Mouse (Mus musculus) embryonic facial prominence, embryonic 11.5 days (tissue): ENCODE results near the gene Esrra. TPM values are rescaled to one million over a fixed set of nuclear protein-coding genes. Genes with fewer than 3 reads are reported as not detected.

ENCODE experiments used
- ATAC-seq: fragments of 200-750 bp; cut with Nextera tagmentation; replicated peaks from 2 replicates; pipeline ENCODE4 v1.8.0; 2017; ENCODE audit warnings: low read depth; ENCODE audit not compliant: insufficient number of reproducible peaks, low FRiP score, low TSS enrichment
- DNase-seq: peaks from one replicate; pipeline ENCODE4 v3.0.0-alpha.2; 2015; ENCODE audit warnings: low spot score
- H3K27ac ChIP-seq: fragments of 300-500 bp; sonication (generic); replicated peaks from 2 replicates; pipeline ENCODE4 v1.5.1; 2014; ENCODE audit warnings: mild to moderate bottlenecking, low read depth, low read length, control low read depth
- H3K27me3 ChIP-seq: fragments of 300-500 bp; sonication (generic); 2 replicates; pipeline ENCODE4 v1.6.1; 2014; ENCODE audit warnings: mild to moderate bottlenecking, low read length, moderate library complexity, mixed read lengths; ENCODE audit not compliant: control insufficient read depth, insufficient read depth
- H3K36me3 ChIP-seq: fragments of 300-500 bp; sonication (generic); replicated peaks from 2 replicates; pipeline ENCODE4 v1.6.1; 2014; ENCODE audit warnings: low read depth, mild to moderate bottlenecking, low read length, moderate library complexity, mixed read lengths; ENCODE audit not compliant: control insufficient read depth, insufficient read depth
- H3K4me1 ChIP-seq: fragments of 300-500 bp; sonication (generic); 2 replicates; pipeline ENCODE4 v1.6.1; 2014; ENCODE audit warnings: low read length, mixed read lengths; ENCODE audit not compliant: control insufficient read depth, insufficient read depth
- H3K4me2 ChIP-seq: fragments of 300-500 bp; sonication (generic); 2 replicates; pipeline ENCODE4 v1.6.1; 2014; ENCODE audit warnings: low read depth, mild to moderate bottlenecking, control low read depth, low read length, moderate library complexity
- H3K4me3 ChIP-seq: fragments of 300-500 bp; sonication (generic); 2 replicates; pipeline ENCODE4 v1.5.1; 2014; ENCODE audit warnings: low read depth, low read length, control low read depth
- H3K9ac ChIP-seq: fragments of 300-500 bp; sonication (generic); replicated peaks from 2 replicates; pipeline ENCODE4 v1.6.1; 2014; ENCODE audit warnings: mild to moderate bottlenecking, control low read depth, low read length
- H3K9me3 ChIP-seq: fragments of 300-500 bp; sonication (generic); replicated peaks from 2 replicates; pipeline ENCODE4 v1.6.1; 2016; ENCODE audit warnings: mild to moderate bottlenecking, low read length, inconsistent platforms, mixed read lengths; ENCODE audit not compliant: control insufficient read depth
- WGBS: fragments of 180-500 bp; shearing (Covaris S2); extraction: QIAGEN DNeasy Blood & Tissue Kit; methylation state at CpG from one replicate; pipeline ENCODE4 v1.1.7; 2014; 5-methylcytosine and 5-hydroxymethylcytosine counted together
- polyA plus RNA-seq: library from polyadenylated mRNA; unstranded; fragments of >200 nt; fragmentation: Nextera tagmentation; extraction: Ambion mirVana; gene quantifications from 2 replicates; pipeline ENCODE4 v1.2.1, GENCODE M21; 2014

The Esrra gene
- polyA plus RNA-seq, 1 experiment from 2014 or later, result 2.7 TPM

DNA sequence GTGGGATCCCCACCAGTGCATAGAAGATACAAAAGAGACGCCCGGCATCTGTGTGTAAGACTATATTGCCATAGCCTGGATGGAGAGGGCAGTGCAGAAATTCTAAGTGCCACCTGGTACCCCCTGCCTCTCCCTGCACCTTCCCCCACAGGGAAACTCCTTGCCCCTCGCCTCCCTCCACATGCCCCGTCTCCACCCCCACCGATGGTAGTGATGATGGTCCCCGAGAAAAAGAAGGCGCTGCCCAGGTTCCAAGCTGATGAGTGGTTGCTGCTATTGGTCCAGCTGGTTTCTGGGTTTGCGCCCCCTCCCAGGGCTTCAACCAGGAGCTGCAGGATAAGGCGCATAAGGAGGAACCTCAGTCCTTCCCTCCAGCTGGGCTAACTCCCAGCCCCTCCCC lies 6.5 kb upstream of the Esrra start:
- no peaks in the 10 kb centered on the region for H3K36me3 ChIP-seq
- peaks cover 3% of the 10 kb centered on the region; the same call in 1 of the 2 replicates for H3K9me3 ChIP-seq
- WGBS, result 14% methylated on average over 9 of the region's 9 CpGs
- 0 out of 2 replicates have a peak, but pooled peaks cover 4% of the 10 kb centered on the region for H3K4me1 ChIP-seq
- H3K4me2 ChIP-seq, result no peak overlapping the region
- H3K9ac ChIP-seq, result no peak overlapping the region; the same call in 1 of the 2 replicates
- ATAC-seq (no peak), DNase-seq (no peak)
- H3K27ac ChIP-seq, result no peak overlapping the region
- H3K4me3 ChIP-seq, result no peak overlapping the region
- peaks cover 78% of the 10 kb centered on the region for H3K27me3 ChIP-seq

- H3K4me1 ChIP-seq, result 0 out of 2 replicates have a peak, but pooled peaks cover 4% of the 10 kb centered on the region
- WGBS, result 11% methylated on average over 26 of the region's 26 CpGs
- H3K9ac ChIP-seq, result no peak overlapping the region; the same call in 1 of the 2 replicates
Observed at GRCm38 (mm10) chr19:6926559-6927255, 5.1 kb upstream of the Esrra start.

DNA sequence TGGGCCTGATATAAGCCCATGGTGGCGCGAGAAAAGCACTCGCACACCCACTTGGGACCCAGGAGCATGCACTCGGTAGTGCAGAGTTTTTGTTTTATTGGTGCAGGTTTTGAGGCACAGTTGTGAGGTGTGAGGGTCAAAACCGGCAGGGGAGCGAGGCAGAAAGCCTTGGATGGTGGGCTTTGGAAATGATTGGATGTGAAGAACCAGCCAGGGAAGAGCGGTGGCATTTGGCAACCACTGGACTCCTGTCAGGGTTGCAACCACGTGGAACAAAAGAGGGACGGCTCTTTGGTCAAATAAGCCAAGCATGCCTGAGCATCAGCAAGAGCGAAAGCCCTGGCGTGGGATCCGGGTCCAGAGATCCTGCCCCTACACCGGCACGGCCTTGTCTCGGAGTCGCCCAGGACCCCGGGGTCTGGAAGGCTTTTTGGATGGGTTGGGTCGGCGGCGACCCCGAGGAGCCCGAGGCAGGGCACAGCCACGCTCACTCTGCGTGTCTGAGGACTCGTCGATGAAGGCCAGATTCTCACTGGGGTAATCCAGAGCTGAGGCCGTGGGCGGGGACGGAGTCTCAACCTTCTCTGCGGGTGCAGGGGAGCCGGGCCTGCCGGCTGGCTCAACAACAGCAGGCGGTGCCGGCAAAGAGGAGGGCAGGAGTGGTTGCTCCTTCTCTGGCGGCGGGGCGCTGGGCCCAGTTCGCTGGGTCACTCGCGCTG lies 4.2 kb upstream of the Esrra start:
- WGBS, result 5% methylated on average over 40 of the region's 40 CpGs
- peak overlapping the region; percentile 12; the same call in 1 of the 2 replicates for H3K4me3 ChIP-seq
- H3K27me3 ChIP-seq, result peaks cover 60% of the 10 kb centered on the region
- H3K27ac ChIP-seq, result no peak overlapping the region
- H3K9me3 ChIP-seq, result peaks cover 3% of the 10 kb centered on the region; the same call in 1 of the 2 replicates
- H3K36me3 ChIP-seq, result no peaks in the 10 kb centered on the region
- no peak for ATAC-seq
- H3K4me1 ChIP-seq, result 0 out of 2 replicates have a peak, but pooled peaks cover 5% of the 10 kb centered on the region
- no peak overlapping the region for H3K9ac ChIP-seq
- no peak overlapping the region for H3K4me2 ChIP-seq
- DNase-seq, result no peak

More at GRCm38 (mm10) chr19:6926559-6927255, 5.1 kb upstream of the Esrra start:
- DNase-seq, result peak; percentile 61
- Histone ChIP-seq H3K27ac (no peak overlapping the region), H3K4me2 (peak overlapping the region; percentile 37), H3K27me3 (peaks cover 68% of the 10 kb centered on the region), H3K36me3 (no peaks in the 10 kb centered on the region), H3K9me3 (peaks cover 3% of the 10 kb centered on the region; the same call in 1 of the 2 replicates), H3K4me3 (peak overlapping the region; percentile 18)
- no peak for ATAC-seq

DNA sequence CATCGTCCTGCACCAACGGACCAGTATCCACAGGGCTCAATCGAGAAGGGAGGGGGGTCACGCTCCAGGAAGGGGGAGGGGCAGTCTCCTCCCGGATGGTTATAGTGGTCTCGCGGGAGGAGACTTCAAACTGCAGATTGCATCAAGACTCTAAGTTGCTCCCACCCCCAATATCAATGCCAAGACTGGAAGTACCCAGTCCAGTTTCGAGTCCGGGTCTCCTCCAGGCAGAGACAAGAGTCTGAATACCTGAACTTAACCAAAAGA lies 3.6 kb upstream of the Esrra start, which contains the start of gene Catsperz:
TSS of gene Catsperz (minus strand) at position 74 of the 267 bp plus-strand sequence.
- DNase-seq, result no peak

DNA sequence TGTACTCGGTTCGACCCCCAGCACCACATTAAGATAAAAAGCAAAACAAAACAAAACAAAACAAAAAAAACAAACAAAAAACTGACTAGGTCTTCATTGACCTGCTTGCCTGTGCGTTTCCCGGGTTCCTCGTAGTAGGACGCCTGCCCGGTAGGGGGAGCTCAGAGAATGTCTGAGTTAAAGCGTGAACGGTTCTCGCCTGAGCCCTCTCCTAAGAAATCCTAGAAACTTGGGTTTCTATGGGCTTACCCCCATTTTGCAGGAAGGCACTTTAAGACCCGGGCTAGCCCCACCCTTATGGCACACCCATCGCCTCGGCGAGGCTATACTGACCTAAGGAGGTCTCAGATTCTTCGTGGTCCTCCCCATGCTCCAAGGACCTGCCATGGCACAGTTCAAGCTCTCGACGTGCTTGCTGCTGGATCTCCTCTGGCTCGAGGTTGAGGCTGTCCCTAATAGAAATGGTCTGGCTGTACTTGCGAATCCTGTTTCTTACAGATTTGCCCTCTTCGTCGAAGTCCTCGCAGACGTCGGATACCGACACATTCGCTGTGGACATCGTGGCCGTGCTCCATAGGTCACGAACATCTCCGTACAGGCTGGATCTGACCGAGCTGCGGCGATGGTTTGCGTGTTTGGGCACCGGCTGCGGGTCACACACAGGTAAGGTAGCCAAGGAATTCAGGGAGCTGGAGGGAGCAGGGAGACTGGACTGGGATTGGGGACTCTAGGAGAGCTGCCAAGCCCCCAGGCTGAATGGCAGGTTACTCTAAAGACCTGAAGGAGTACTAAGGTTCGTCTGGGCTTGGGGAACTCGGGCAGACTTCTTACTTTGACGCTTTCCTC lies 3.1 kb upstream of the Esrra start:
- peak overlapping the region; percentile 7; the same call in 1 of the 2 replicates for H3K4me3 ChIP-seq
- no peaks in the 10 kb centered on the region for H3K36me3 ChIP-seq
- H3K9ac ChIP-seq, result no peak overlapping the region
- ATAC-seq (no peak), DNase-seq (peak; percentile 88)
- 3% methylated on average over 39 of the region's 39 CpGs for WGBS
- H3K9me3 ChIP-seq, result peaks cover 3% of the 10 kb centered on the region; the same call in 1 of the 2 replicates
- H3K4me2 ChIP-seq, result no peak overlapping the region
- H3K27me3 ChIP-seq, result peaks cover 54% of the 10 kb centered on the region
- peaks cover 10% of the 10 kb centered on the region; the same call in 1 of the 2 replicates for H3K4me1 ChIP-seq
- H3K27ac ChIP-seq, result no peak overlapping the region

More for the DNA sequence above, 3.6 kb upstream of the Esrra start, which contains the start of gene Catsperz:
- Histone ChIP-seq H3K36me3 (no peaks in the 10 kb centered on the region), H3K4me1 (peaks cover 10% of the 10 kb centered on the region; the same call in 1 of the 2 replicates), H3K27me3 (peaks cover 57% of the 10 kb centered on the region), H3K9ac (no peak within 1 kb of the TSS), H3K4me2 (no peak within 1 kb of the TSS), H3K9me3 (peaks cover 3% of the 10 kb centered on the region; the same call in 1 of the 2 replicates), H3K4me3 (peak within 1 kb of the TSS; percentile 12), H3K27ac (no peak within 1 kb of the TSS)
- WGBS, result 2% methylated on average over 9 of the region's 9 CpGs
- ATAC-seq, result no peak

GRCm38 (mm10) chr19:6922901-6923735 lies 1.5 kb upstream of the Esrra start:
- 61% methylated on average over 6 of the region's 6 CpGs for WGBS

More at GRCm38 (mm10) chr19:6922901-6923735, 1.5 kb upstream of the Esrra start:
- no peak overlapping the region for H3K4me2 ChIP-seq
- no peak overlapping the region for H3K4me3 ChIP-seq
- H3K4me1 ChIP-seq, result peaks cover 10% of the 10 kb centered on the region; the same call in 1 of the 2 replicates
- ATAC-seq, result no peak
- peaks cover 46% of the 10 kb centered on the region for H3K27me3 ChIP-seq
- peaks cover 3% of the 10 kb centered on the region; the same call in 1 of the 2 replicates for H3K9me3 ChIP-seq
- H3K36me3 ChIP-seq, result no peaks in the 10 kb centered on the region
- H3K27ac ChIP-seq, result no peak overlapping the region
- no peak for DNase-seq
- H3K9ac ChIP-seq, result no peak overlapping the region
